Mouse (Mus musculus) stomach, embryonic 16.5 days (tissue): ENCODE results near the gene Cradd. TPM values are rescaled to one million over a fixed set of nuclear protein-coding genes. Genes with fewer than 3 reads are reported as not detected.

Source experiments
- ATAC-seq: fragments of 200-750 bp; cut with Nextera tagmentation; 2 replicates; pipeline ENCODE4 v1.8.0; 2017; ENCODE audit warnings: moderate number of reproducible peaks, moderate TSS enrichment; ENCODE audit not compliant: insufficient read depth, low FRiP score
- H3K27ac ChIP-seq: fragments of 300-500 bp; sonication (generic); 2 replicates; pipeline ENCODE4 v1.5.1; 2014; ENCODE audit warnings: low read length
- H3K27me3 ChIP-seq: fragments of 300-500 bp; sonication (generic); 2 replicates; pipeline ENCODE4 v1.6.1; 2014; ENCODE audit warnings: low read length, control low read depth, mixed read lengths; ENCODE audit not compliant: control insufficient read depth, insufficient read depth
- H3K36me3 ChIP-seq: fragments of 300-500 bp; sonication (generic); 2 replicates; pipeline ENCODE4 v1.6.1; 2014; ENCODE audit warnings: low read length; ENCODE audit not compliant: control insufficient read depth, insufficient read depth
- H3K4me1 ChIP-seq: fragments of 300-500 bp; sonication (generic); 2 replicates; pipeline ENCODE4 v1.6.1; 2014; ENCODE audit warnings: low read length, control low read depth, mixed read lengths; ENCODE audit not compliant: control insufficient read depth, insufficient read depth
- H3K4me2 ChIP-seq: fragments of 300-500 bp; sonication (generic); 2 replicates; pipeline ENCODE4 v1.6.1; 2014; ENCODE audit warnings: low read depth, low read length, mixed read lengths
- H3K4me3 ChIP-seq: fragments of 300-500 bp; sonication (generic); replicated peaks from 2 replicates; pipeline ENCODE4 v1.5.1; 2014; ENCODE audit warnings: mild to moderate bottlenecking, low read length
- H3K9ac ChIP-seq: fragments of 300-500 bp; sonication (generic); 2 replicates; pipeline ENCODE4 v1.6.1; 2014; ENCODE audit warnings: low read length
- H3K9me3 ChIP-seq: fragments of 300-500 bp; sonication (generic); replicated peaks from 2 replicates; pipeline ENCODE4 v1.6.1; 2016; ENCODE audit warnings: low read length, control low read depth; ENCODE audit not compliant: control insufficient read depth
- WGBS: fragments of 180-500 bp; shearing (Covaris S2); extraction: QIAGEN DNeasy Blood & Tissue Kit; methylation state at CpG from one replicate; pipeline ENCODE4 v1.1.7; 2014; 5-methylcytosine and 5-hydroxymethylcytosine counted together
- polyA plus RNA-seq: library from polyadenylated mRNA; unstranded; fragments of >200 nt; fragmentation: Nextera tagmentation; extraction: Ambion mirVana; gene quantifications from 2 replicates; pipeline ENCODE4 v1.2.1, GENCODE M21; 2015

The Cradd gene
- polyA plus RNA-seq, 1 experiment from 2014 or later: 9.8 TPM

DNA sequence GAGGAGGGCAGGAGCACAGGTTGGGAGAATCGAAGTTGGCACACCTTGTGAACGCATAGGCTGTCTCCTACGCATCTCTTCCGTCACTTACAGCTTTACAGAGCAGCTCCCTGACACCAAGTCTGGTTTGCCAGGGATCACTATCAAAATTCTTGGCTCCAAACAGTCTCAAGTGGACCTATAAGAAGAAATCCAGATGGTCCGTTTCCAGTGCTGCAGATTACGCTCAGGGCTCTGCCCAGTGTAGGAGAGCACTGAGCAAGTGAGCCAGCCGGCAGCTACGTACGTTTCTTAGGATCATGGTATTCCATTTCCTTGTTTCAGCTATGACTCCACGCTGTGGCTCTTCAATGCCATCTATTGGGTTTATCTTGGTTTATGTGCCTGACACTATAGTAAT is 90.9 kb downstream of the Cradd start:
- H3K27me3 ChIP-seq: no peaks in the 10 kb centered on the region
- H3K4me2 ChIP-seq: no peak overlapping the region
- H3K36me3 ChIP-seq: no peaks in the 10 kb centered on the region
- ATAC-seq: no peak
- no peak overlapping the region for H3K27ac ChIP-seq
- peaks cover 7% of the 10 kb centered on the region; the same call in 1 of the 2 replicates for H3K4me1 ChIP-seq
- no peak overlapping the region for H3K9ac ChIP-seq
- no peaks in the 10 kb centered on the region for H3K9me3 ChIP-seq
- H3K4me3 ChIP-seq: no peak overlapping the region
- whole genome bisulfite sequencing: 67% methylated on average over 10 of the region's 10 CpGs

- Histone ChIP-seq H3K9me3 (no peaks in the 10 kb centered on the region), H3K4me3 (no peak overlapping the region), H3K9ac (no peak overlapping the region), H3K4me1 (peaks cover 7% of the 10 kb centered on the region; the same call in 1 of the 2 replicates), H3K4me2 (no peak overlapping the region), H3K27ac (no peak overlapping the region), H3K36me3 (no peaks in the 10 kb centered on the region), H3K27me3 (no peaks in the 10 kb centered on the region)
- 40% methylated on average over 3 of the region's 3 CpGs for WGBS
- ATAC-seq: no peak
Observed at GRCm38 (mm10) chr10:95232554-95232953, 91.4 kb downstream of the Cradd start.

DNA sequence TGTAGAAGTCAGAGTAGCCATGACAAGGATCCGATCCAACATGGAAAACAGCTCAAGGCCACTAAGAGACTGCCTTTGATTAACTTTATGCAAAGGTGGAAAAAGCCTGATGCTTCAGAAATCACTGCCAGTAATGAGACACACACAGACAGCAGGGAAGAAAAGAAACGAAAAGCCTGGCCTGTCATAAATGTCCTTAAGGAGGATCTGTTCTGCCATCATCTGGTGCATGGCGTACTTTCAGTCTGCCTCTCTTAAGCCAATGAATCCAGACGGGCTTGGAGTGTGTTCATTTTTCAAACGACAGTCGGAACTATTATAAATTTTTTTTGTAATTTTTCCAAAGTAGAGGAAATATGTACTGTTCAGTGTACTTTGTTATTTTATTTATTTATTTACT is 95.7 kb downstream of the Cradd start:
- no peak for ATAC-seq

GRCm38 (mm10) chr10:95227590-95227989 is 96.3 kb downstream of the Cradd start:
- no peaks in the 10 kb centered on the region for H3K36me3 ChIP-seq
- H3K9ac ChIP-seq: no peak overlapping the region
- no peaks in the 10 kb centered on the region for H3K27me3 ChIP-seq
- H3K4me1 ChIP-seq: 0 out of 2 replicates have a peak, but pooled peaks cover under 1% of the 10 kb centered on the region
- no peak overlapping the region for H3K4me3 ChIP-seq
- H3K27ac ChIP-seq: no peak overlapping the region
- no peaks in the 10 kb centered on the region for H3K9me3 ChIP-seq
- WGBS: 44% methylated on average over 1 of the region's 1 CpGs
- no peak overlapping the region for H3K4me2 ChIP-seq
- ATAC-seq: no peak

More for the DNA sequence above, 95.7 kb downstream of the Cradd start:
- Histone ChIP-seq H3K36me3 (no peaks in the 10 kb centered on the region), H3K4me2 (no peak overlapping the region), H3K4me3 (no peak overlapping the region), H3K4me1 (peaks cover 7% of the 10 kb centered on the region; the same call in 1 of the 2 replicates), H3K27ac (no peak overlapping the region), H3K9me3 (no peaks in the 10 kb centered on the region), H3K27me3 (no peaks in the 10 kb centered on the region), H3K9ac (no peak overlapping the region)
- 66% methylated on average over 6 of the region's 6 CpGs for WGBS

DNA sequence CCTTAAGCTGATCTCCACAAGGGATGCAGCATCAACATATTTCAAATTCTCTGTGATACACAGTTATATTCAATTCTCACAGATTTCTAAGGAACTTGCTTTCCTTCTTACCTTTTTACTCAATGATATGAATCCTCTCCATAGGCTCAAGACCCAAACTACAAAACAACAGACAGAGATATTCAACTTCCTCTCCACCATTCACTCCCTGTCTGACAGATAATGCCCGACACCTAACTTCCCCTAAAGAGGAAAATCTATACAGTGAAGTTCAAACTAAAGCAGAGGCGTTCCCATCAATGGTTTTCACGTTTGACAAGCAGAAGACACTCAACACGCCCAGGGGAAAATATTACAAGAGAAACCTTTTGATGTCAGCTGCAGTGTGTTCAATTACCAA is 97.2 kb downstream of the Cradd start:
- H3K4me3 ChIP-seq: no peak overlapping the region
- no peaks in the 10 kb centered on the region for H3K27me3 ChIP-seq
- H3K4me1 ChIP-seq: no peaks in the 10 kb centered on the region
- H3K9ac ChIP-seq: no peak overlapping the region
- no peak overlapping the region for H3K4me2 ChIP-seq
- no peak overlapping the region for H3K27ac ChIP-seq
- H3K36me3 ChIP-seq: no peaks in the 10 kb centered on the region
- WGBS: 69% methylated on average over 4 of the region's 4 CpGs
- ATAC-seq: no peak
- H3K9me3 ChIP-seq: no peaks in the 10 kb centered on the region

- Histone ChIP-seq H3K4me2 (no peak overlapping the region), H3K36me3 (no peaks in the 10 kb centered on the region), H3K27me3 (no peaks in the 10 kb centered on the region), H3K9ac (no peak overlapping the region), H3K9me3 (no peaks in the 10 kb centered on the region), H3K4me3 (no peak overlapping the region), H3K27ac (no peak overlapping the region), H3K4me1 (no peaks in the 10 kb centered on the region)
- 85% methylated on average over 4 of the region's 4 CpGs for WGBS
- no peak for ATAC-seq
Observed at GRCm38 (mm10) chr10:95225006-95225405, 98.9 kb downstream of the Cradd start.

DNA sequence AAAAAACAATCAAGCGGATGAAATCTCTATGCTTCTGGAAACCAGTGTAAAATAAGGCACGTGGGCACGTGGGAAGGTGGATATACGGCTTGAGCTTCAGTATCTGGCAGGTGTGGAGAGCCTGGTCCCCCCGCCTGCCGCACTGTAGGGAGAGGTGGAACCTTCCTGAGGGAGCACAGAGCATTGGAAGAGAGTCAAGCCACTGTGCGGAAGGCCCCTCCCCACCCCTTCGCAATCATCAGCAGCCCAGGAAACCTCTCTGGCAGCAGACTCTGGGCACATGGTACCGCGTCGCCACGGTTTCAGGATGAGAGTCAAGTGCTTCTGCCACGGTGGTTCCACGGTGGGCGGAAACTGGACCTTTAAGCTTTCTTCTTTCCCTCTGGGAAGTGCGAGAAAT is 100.7 kb downstream of the Cradd start:
- WGBS: 80% methylated on average over 16 of the region's 16 CpGs
- ATAC-seq: no peak
- H3K9ac ChIP-seq: no peak overlapping the region
- no peaks in the 10 kb centered on the region for H3K27me3 ChIP-seq
- H3K9me3 ChIP-seq: no peaks in the 10 kb centered on the region
- no peak overlapping the region for H3K4me2 ChIP-seq
- H3K27ac ChIP-seq: no peak overlapping the region
- H3K4me3 ChIP-seq: no peak overlapping the region
- no peaks in the 10 kb centered on the region for H3K36me3 ChIP-seq
- no peaks in the 10 kb centered on the region for H3K4me1 ChIP-seq

GRCm38 (mm10) chr10:95221914-95222313 is 102.0 kb downstream of the Cradd start:
- Histone ChIP-seq H3K36me3 (no peaks in the 10 kb centered on the region), H3K4me3 (no peak overlapping the region), H3K27me3 (no peaks in the 10 kb centered on the region), H3K4me2 (no peak overlapping the region), H3K9me3 (no peaks in the 10 kb centered on the region), H3K4me1 (no peaks in the 10 kb centered on the region), H3K27ac (no peak overlapping the region), H3K9ac (no peak overlapping the region)
- no peak for ATAC-seq
- 61% methylated on average over 9 of the region's 9 CpGs for WGBS

- H3K4me1 ChIP-seq: no peaks in the 10 kb centered on the region
- H3K4me2 ChIP-seq: no peak overlapping the region
- H3K27me3 ChIP-seq: no peaks in the 10 kb centered on the region
- no peaks in the 10 kb centered on the region for H3K36me3 ChIP-seq
- no peak overlapping the region for H3K9ac ChIP-seq
- ATAC-seq: no peak
- no peak overlapping the region for H3K27ac ChIP-seq
- no peak overlapping the region for H3K4me3 ChIP-seq
- 72% methylated on average over 3 of the region's 3 CpGs for WGBS
- H3K9me3 ChIP-seq: no peaks in the 10 kb centered on the region
Observed at GRCm38 (mm10) chr10:95220536-95220935, 103.4 kb downstream of the Cradd start.

DNA sequence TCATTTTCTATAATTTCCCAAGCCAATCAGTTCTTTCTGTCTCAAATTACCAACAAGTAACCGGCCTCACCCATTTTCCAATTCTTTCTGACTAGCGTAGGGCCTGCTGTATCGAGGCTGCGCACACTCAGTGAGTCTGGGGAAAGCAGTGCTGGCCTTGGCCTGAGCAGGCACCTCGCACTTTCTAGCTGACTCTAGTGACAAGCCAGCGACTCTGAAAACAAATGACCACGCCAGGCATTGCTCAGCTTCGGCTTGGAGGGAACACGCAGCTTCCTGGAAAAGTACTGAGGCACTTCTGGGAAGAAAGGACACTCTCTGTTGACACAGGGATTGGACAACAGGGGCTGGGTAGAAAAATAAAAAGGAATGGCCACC is 105.3 kb downstream of the Cradd start:
- Histone ChIP-seq H3K36me3 (no peaks in the 10 kb centered on the region), H3K4me1 (no peaks in the 10 kb centered on the region), H3K27me3 (no peaks in the 10 kb centered on the region), H3K27ac (peak overlapping the region; percentile 7; the same call in 1 of the 2 replicates), H3K9me3 (no peaks in the 10 kb centered on the region), H3K4me3 (no peak overlapping the region), H3K9ac (no peak overlapping the region), H3K4me2 (no peak overlapping the region)
- ATAC-seq: no peak
- 58% methylated on average over 9 of the region's 9 CpGs for WGBS
